Mouse (Mus musculus): ENCODE results near the gene Bud31.

DNA sequence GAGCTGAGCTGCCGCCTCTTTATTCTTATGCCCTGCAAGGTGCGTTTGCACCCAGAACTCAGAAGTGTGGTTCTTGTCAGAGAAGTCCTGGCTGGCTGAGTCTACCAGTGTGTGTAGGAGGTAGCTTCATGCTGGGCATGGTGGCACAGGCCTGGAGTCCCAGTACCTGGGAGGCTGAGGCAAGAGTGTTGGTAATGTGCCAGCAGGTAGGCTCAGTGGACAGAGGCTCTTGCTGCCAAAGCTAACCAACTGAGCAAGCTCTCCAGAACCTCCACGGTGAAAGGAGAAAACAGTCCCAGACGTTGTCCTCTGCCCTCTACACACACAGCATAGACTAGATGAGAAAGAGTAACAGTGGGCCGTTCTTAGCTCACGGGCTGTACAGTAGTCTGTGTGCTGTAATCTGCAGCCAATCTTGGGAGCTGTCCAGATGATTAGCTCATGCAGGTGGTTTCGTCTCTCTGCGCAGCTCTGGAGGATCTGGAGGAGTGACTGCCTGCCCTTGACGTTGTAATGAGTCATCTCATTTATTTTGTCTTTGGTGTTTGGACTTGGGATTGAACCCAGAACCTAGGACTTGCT, 34.4 kb upstream of the Bud31 start:
- TF ChIP-seq POLR2A (IDR thresholded peaks at IDR 0.05; ENCODE audit: low read depth, low read length) (no peak), CTCF (conservative IDR thresholded peaks at IDR 0.05; ENCODE audit: insufficient read depth, insufficient read length, low read depth, low read length) (no peak)

Measured in kidney, adult 2 months (tissue).